Mouse (Mus musculus) activated CD4-positive, CD25-positive, alpha-beta regulatory T cell, adult 9 weeks (primary cell): ENCODE measurements around the gene Rpgr. TPM values are rescaled to one million over a fixed set of nuclear protein-coding genes. Genes with fewer than 3 reads are reported as not detected.

Experiments
- polyA plus RNA-seq: library from polyadenylated mRNA; unstranded; fragments of 100-300 nt; shearing (Covaris generic); gene quantifications from one replicate; pipeline ENCODE4 v1.2.1, GENCODE M21; 2017

Rpgr gene
- 5.2 TPM for polyA plus RNA-seq

GRCm38 (mm10) chrX:10216410-10216949, at the start of gene Rpgr:
Rpgr (minus strand) TSS chrX:10216920.

GRCm38 (mm10) chrX:10251852-10252504, 35.3 kb upstream of the Rpgr start, which contains the start of gene Otc:
Otc (plus strand) TSS chrX:10252305.

GRCm38 (mm10) chrX:10117065-10117719, 99.5 kb downstream of the Rpgr start, which contains the start of gene Srpx:
Srpx (minus strand) TSS chrX:10117709.

Other genes starting within 250 kb of the Rpgr start
- not detected for gene Srpx, start 99.2 kb downstream of the Rpgr start, polyA plus RNA-seq
- gene Otc, start 35.4 kb upstream of the Rpgr start, polyA plus RNA-seq = not detected